8 mouse cellular contexts compared by ENCODE assay signal in the genomic region with DNA sequence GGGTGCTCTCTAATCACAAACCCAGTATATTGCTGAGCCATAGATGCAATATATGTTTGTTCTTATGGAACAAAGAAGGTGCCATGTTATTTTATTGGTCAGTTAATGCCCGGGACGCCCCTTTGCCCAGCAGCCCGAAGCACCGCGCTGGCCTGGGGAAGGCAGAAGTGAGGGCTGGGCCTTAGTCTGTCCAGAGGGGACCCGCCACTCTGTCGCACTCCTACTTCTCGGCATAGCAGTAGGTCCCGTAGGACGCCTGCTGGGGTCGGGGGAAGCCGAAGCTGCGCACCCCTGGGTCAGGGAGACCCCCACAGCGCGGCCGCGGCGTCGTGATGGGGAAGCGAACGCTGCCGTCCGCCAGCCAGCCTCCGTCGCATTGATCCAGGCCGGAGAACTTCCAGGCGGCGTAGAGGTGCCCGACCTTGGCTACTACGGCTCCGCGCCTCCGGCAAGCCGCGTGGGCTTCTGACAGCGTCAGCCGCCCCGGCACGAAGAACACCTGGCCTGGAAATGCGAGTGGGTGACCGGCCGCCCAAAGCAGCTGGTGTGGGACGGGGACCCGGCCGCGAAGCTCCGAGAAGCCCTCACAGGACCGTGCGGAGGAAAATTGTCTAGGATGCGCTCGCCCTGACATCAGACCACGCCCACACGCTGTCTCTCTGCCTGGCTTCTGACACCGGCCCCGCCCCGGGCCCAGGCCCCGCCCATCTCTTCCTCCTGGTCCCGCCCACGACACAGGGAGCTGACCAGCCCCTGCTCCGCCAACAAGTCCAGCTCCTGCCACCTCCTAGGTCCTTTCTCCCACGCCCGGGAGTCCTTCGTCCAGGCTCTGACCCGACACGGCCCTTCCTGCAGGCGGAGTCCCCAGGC. TPM values are rescaled to one million over a fixed set of nuclear protein-coding genes. Genes with fewer than 3 reads are reported as not detected.
A peak's percentile ranks its signal among the peaks of the same experiment; 100 is the strongest.
DNase-seq lines count a peak whose midpoint lies in the region; ATAC-seq and TF ChIP-seq lines count a peak whose summit lies in the region.

No protein-coding gene starts in this region.

- no peak for TF ChIP-seq POLR2A in CH12.LX (IDR thresholded peaks at IDR 0.05; ENCODE audit: low read depth, low read length)

- in situ Hi-C loops in CH12.LX (cut with MboI; ENCODE audit: low pct_ligation_motif_present, low pct_unique_long_range_greater_than_20kb, low sequenced_read_pairs), result loop anchor here (5.0 kb wide), 1 partner anchor 60 kb away; a partner anchor contains a TSS

- H3K9me3 ChIP-seq in CH12.LX (replicated peaks; ENCODE audit: low read length), result peaks cover 20% of the 10 kb centered on the region
- H3K9me3 ChIP-seq in forebrain, embryonic 12.5 days, result no peaks in the 10 kb centered on the region
- no peaks in the 10 kb centered on the region for H3K9me3 ChIP-seq in liver, embryonic 14.5 days (ENCODE audit: control insufficient read depth, low read length)
- H3K9me3 ChIP-seq in neural tube, embryonic 11.5 days (ENCODE audit: control insufficient read depth, low read length), result no peaks in the 10 kb centered on the region
- H3K9me3 ChIP-seq in stomach, embryonic 15.5 days, result no peaks in the 10 kb centered on the region

- H3K79me2 ChIP-seq in CH12.LX (replicated peaks; ENCODE audit: control insufficient read depth, extremely low read depth, insufficient read depth, poor library complexity, severe bottlenecking), result no peaks in the 10 kb centered on the region

- no peak for TF ChIP-seq CTCF in CH12.LX (conservative IDR thresholded peaks at IDR 0.05 in 1 of 2, IDR thresholded peaks at IDR 0.05 in 1 of 2; ENCODE audit: low read depth in 2 of 2, low read length in 2 of 2)
- no peak for TF ChIP-seq CTCF in liver, embryonic 14.5 days (IDR thresholded peaks at IDR 0.05; ENCODE audit: low read depth)

- dilution Hi-C loops in CH12.LX (cut with MboI; ENCODE audit: extremely low pct_ligation_motif_present, extremely low pct_unique_long_range_greater_than_20kb, low sequenced_read_pairs), result no loop called here

- H3K4me2 ChIP-seq in CH12.LX (ENCODE audit: insufficient read depth, low read depth, poor library complexity, severe bottlenecking), result peak overlapping the region; percentile 82
- H3K4me2 ChIP-seq in forebrain, embryonic 12.5 days, result peak overlapping the region; percentile 96
- H3K4me2 ChIP-seq in liver, embryonic 14.5 days (ENCODE audit: low read depth), result peak overlapping the region; percentile 70
- H3K4me2 ChIP-seq in neural tube, embryonic 11.5 days (ENCODE audit: low read depth), result peak overlapping the region; percentile 95
- peak overlapping the region; percentile 100 for H3K4me2 ChIP-seq in stomach, embryonic 15.5 days

- H3K27me3 ChIP-seq in CH12.LX (replicated peaks), result peaks cover 84% of the 10 kb centered on the region
- peaks cover 84% of the 10 kb centered on the region for H3K27me3 ChIP-seq in forebrain, embryonic 12.5 days
- H3K27me3 ChIP-seq in liver, embryonic 14.5 days (ENCODE audit: control insufficient read depth, insufficient read depth, low read length), result peaks cover 66% of the 10 kb centered on the region
- peaks cover 57% of the 10 kb centered on the region for H3K27me3 ChIP-seq in neural tube, embryonic 11.5 days (ENCODE audit: control insufficient read depth, insufficient read depth, low read length)
- peaks cover 63% of the 10 kb centered on the region for H3K27me3 ChIP-seq in stomach, embryonic 15.5 days (replicated peaks)

- H3K4me3 ChIP-seq in CH12.LX (replicated peaks in 1 of 3; ENCODE audit: low read depth in 2 of 3, low read length in 2 of 3, poor library complexity in 1 of 3), result peak overlapping the region in 1 of 3 experiments; percentile 55
- peak overlapping the region; percentile 45 for H3K4me3 ChIP-seq in forebrain, embryonic 12.5 days (replicated peaks)
- peak overlapping the region; percentile 26 to 44 for H3K4me3 ChIP-seq in liver, embryonic 14.5 days (ENCODE audit: insufficient read depth in 1 of 2, low read depth in 2 of 2, low read length in 2 of 2)
- peak overlapping the region; percentile 53 for H3K4me3 ChIP-seq in neural tube, embryonic 11.5 days (ENCODE audit: low read depth, low read length)
- H3K4me3 ChIP-seq in stomach, embryonic 15.5 days (replicated peaks), result peak overlapping the region; percentile 54

- intact Hi-C loops in heart, postnatal 10 days (cut with DNase I), result no loop called here

- no peaks in the 10 kb centered on the region for H3K36me3 ChIP-seq in CH12.LX (replicated peaks in 1 of 2; ENCODE audit: control insufficient read depth in 1 of 2, insufficient read depth in 1 of 2, low read length in 1 of 2)
- no peaks in the 10 kb centered on the region for H3K36me3 ChIP-seq in forebrain, embryonic 12.5 days (replicated peaks)
- no peaks in the 10 kb centered on the region for H3K36me3 ChIP-seq in liver, embryonic 14.5 days (replicated peaks; ENCODE audit: control insufficient read depth, insufficient read depth, low read depth)
- no peaks in the 10 kb centered on the region for H3K36me3 ChIP-seq in neural tube, embryonic 11.5 days (ENCODE audit: control insufficient read depth, insufficient read depth, low read length)
- H3K36me3 ChIP-seq in stomach, embryonic 15.5 days, result no peaks in the 10 kb centered on the region

- peaks cover 12 to 18% of the 10 kb centered on the region in 2 experiments; a peak in 3 of 4 replicates for H3K4me1 ChIP-seq in CH12.LX (ENCODE audit: control insufficient read depth in 1 of 2, insufficient read depth in 2 of 2)
- peaks cover 21% of the 10 kb centered on the region for H3K4me1 ChIP-seq in forebrain, embryonic 12.5 days
- no peaks in the 10 kb centered on the region for H3K4me1 ChIP-seq in liver, embryonic 14.5 days (replicated peaks; ENCODE audit: control insufficient read depth in 2 of 2, insufficient read depth in 2 of 2, low read length in 1 of 2)
- H3K4me1 ChIP-seq in neural tube, embryonic 11.5 days (ENCODE audit: control insufficient read depth, insufficient read depth, low read length), result peaks cover 16% of the 10 kb centered on the region
- H3K4me1 ChIP-seq in stomach, embryonic 15.5 days, result peaks cover 16% of the 10 kb centered on the region

- no peak overlapping the region for H3K9ac ChIP-seq in CH12.LX (ENCODE audit: insufficient read depth, low read depth)
- H3K9ac ChIP-seq in forebrain, embryonic 12.5 days, result peak overlapping the region; percentile 54
- H3K9ac ChIP-seq in liver, embryonic 14.5 days (replicated peaks), result no peak overlapping the region
- H3K9ac ChIP-seq in neural tube, embryonic 11.5 days (ENCODE audit: low read length), result peak overlapping the region; percentile 31
- H3K9ac ChIP-seq in stomach, embryonic 15.5 days, result peak overlapping the region; percentile 32; the same call in 1 of the 2 replicates

- ATAC-seq in cerebellum, adult (ENCODE audit: insufficient number of reproducible peaks, low FRiP score, low TSS enrichment), result peak; percentile 89
- peak; percentile 92 for ATAC-seq in forebrain, embryonic 12.5 days (ENCODE audit: low FRiP score)
- peak; percentile 76 for ATAC-seq in liver, embryonic 14.5 days (ENCODE audit: insufficient read depth)
- ATAC-seq in neural tube, embryonic 11.5 days (ENCODE audit: insufficient read depth, low FRiP score, low TSS enrichment), result peak; percentile 90
- ATAC-seq in stomach, embryonic 15.5 days (ENCODE audit: insufficient read depth, low FRiP score, low read depth), result peak; percentile 90

- DNase-seq in CH12.LX (ENCODE audit: extremely low read depth), result peak; percentile 43
- DNase-seq in heart, postnatal 10 days, result peak; percentile 87 to 90
- peak; percentile 94 to 96 for DNase-seq in kidney, postnatal 4 days
- DNase-seq in liver, embryonic 14.5 days (ENCODE audit: low read depth in 3 of 3, low spot score in 3 of 3), result peak; percentile 56 to 70 (median 60)
- peak; percentile 92 for DNase-seq in neural tube, embryonic 11.5 days (ENCODE audit: low spot score)

- no peak overlapping the region for H3K27ac ChIP-seq in CH12.LX (ENCODE audit: insufficient read depth, low read depth)
- no peak overlapping the region for H3K27ac ChIP-seq in forebrain, embryonic 12.5 days
- no peak overlapping the region for H3K27ac ChIP-seq in liver, embryonic 14.5 days
- no peak overlapping the region for H3K27ac ChIP-seq in neural tube, embryonic 11.5 days (ENCODE audit: low read depth, low read length)
- H3K27ac ChIP-seq in stomach, embryonic 15.5 days, result no peak overlapping the region

- under 1% methylated on average over 66 of the region's 66 CpGs for WGBS in forebrain, embryonic 12.5 days
- 2% methylated on average over 66 of the region's 66 CpGs for WGBS in liver, embryonic 14.5 days (ENCODE audit: insufficient replicate concordance)
- under 1% methylated on average over 65 of the region's 66 CpGs for WGBS in neural tube, embryonic 11.5 days
- 2% methylated on average over 62 of the region's 66 CpGs for WGBS in stomach, embryonic 15.5 days

- no peak for TF ChIP-seq EP300 in CH12.LX (IDR thresholded peaks at IDR 0.05; ENCODE audit: low read length)
- TF ChIP-seq EP300 in liver, embryonic 14.5 days (IDR thresholded peaks at IDR 0.05; ENCODE audit: low read depth), result no peak

- TF ChIP-seq RAD21 in CH12.LX (IDR thresholded peaks at IDR 0.05; ENCODE audit: low read depth, low read length), result no peak

RNA-seq across cellular contexts. Expression of a gene that starts 4.8 kb away (rescaled TPM):
- total RNA-seq in CH12.LX (2012; rRNA removed) (not detected in 2 replicates), CH12.LX (2014; rRNA removed) (not detected in 2 replicates)
- not detected in 2 replicates for polyA plus RNA-seq in CH12.LX (2012; ENCODE audit: insufficient read length, low read depth)
- polyA plus RNA-seq in forebrain, embryonic 12.5 days (2016; fragmentation: Nextera tagmentation; extraction: Ambion mirVana), result not detected in 2 replicates
- total RNA-seq in heart, postnatal 10 days (2021), result not detected
- polyA plus RNA-seq in liver, embryonic 14.5 days (2012; rRNA removed), result not detected in 2 replicates
- not detected in 2 replicates for polyA plus RNA-seq in liver, embryonic 14.5 days (2014; fragmentation: Nextera tagmentation; extraction: Ambion mirVana)
- 0.14 TPM in 1 of 2 replicates, not detected in the other for polyA plus RNA-seq in neural tube, embryonic 11.5 days (2014; fragmentation: Nextera tagmentation; extraction: Ambion mirVana)
- 0.18 TPM in 1 of 2 replicates, not detected in the other for polyA plus RNA-seq in stomach, embryonic 15.5 days (2015; fragmentation: Nextera tagmentation; extraction: Ambion mirVana)

RNA-seq across cellular contexts. Expression of a gene that starts 20.4 kb away (rescaled TPM):
- 49.1 and 64.2 TPM in 2 replicates for total RNA-seq in CH12.LX (2012; rRNA removed)
- total RNA-seq in CH12.LX (2014; rRNA removed), result 20.3 and 21.6 TPM in 2 replicates
- polyA plus RNA-seq in CH12.LX (2012; ENCODE audit: insufficient read length, low read depth), result 128 and 182 TPM in 2 replicates
- polyA plus RNA-seq in forebrain, embryonic 12.5 days (2016; fragmentation: Nextera tagmentation; extraction: Ambion mirVana), result 31.4 and 32.0 TPM in 2 replicates
- total RNA-seq in heart, postnatal 10 days (2021), result 1 to 10 TPM; 7.2 to 8.4 TPM
- polyA plus RNA-seq in liver, embryonic 14.5 days (2012; rRNA removed), result 5.4 and 11.5 TPM in 2 replicates
- 19.0 and 22.2 TPM in 2 replicates for polyA plus RNA-seq in liver, embryonic 14.5 days (2014; fragmentation: Nextera tagmentation; extraction: Ambion mirVana)
- 32.5 and 34.2 TPM in 2 replicates for polyA plus RNA-seq in neural tube, embryonic 11.5 days (2014; fragmentation: Nextera tagmentation; extraction: Ambion mirVana)
- polyA plus RNA-seq in stomach, embryonic 15.5 days (2015; fragmentation: Nextera tagmentation; extraction: Ambion mirVana), result 33.7 and 35.0 TPM in 2 replicates

RNA-seq across cellular contexts. Expression of a gene that starts 22.5 kb away (rescaled TPM):
- total RNA-seq in CH12.LX (2012; rRNA removed), result 0.04 TPM in 1 of 2 replicates, not detected in the other
- not detected in 2 replicates for total RNA-seq in CH12.LX (2014; rRNA removed)
- polyA plus RNA-seq in CH12.LX (2012; ENCODE audit: insufficient read length, low read depth), result not detected in 2 replicates
- polyA plus RNA-seq in forebrain, embryonic 12.5 days (2016; fragmentation: Nextera tagmentation; extraction: Ambion mirVana), result 1.7 and 3.6 TPM in 2 replicates
- total RNA-seq in heart, postnatal 10 days (2021), result under 1 TPM in 1 of 2 experiments, not detected in 1; 0.17 TPM
- polyA plus RNA-seq in liver, embryonic 14.5 days (2012; rRNA removed), result 0.08 TPM in 1 of 2 replicates, not detected in the other
- polyA plus RNA-seq in liver, embryonic 14.5 days (2014; fragmentation: Nextera tagmentation; extraction: Ambion mirVana), result not detected in 2 replicates
- polyA plus RNA-seq in neural tube, embryonic 11.5 days (2014; fragmentation: Nextera tagmentation; extraction: Ambion mirVana), result 0.31 and 0.72 TPM in 2 replicates
- 0.17 and 0.23 TPM in 2 replicates for polyA plus RNA-seq in stomach, embryonic 15.5 days (2015; fragmentation: Nextera tagmentation; extraction: Ambion mirVana)

RNA-seq across cellular contexts. Expression of a gene that starts 35.7 kb away (rescaled TPM):
- total RNA-seq in CH12.LX (2012; rRNA removed), result 98.1 and 124 TPM in 2 replicates
- 65.6 and 71.0 TPM in 2 replicates for total RNA-seq in CH12.LX (2014; rRNA removed)
- 80.5 and 91.3 TPM in 2 replicates for polyA plus RNA-seq in CH12.LX (2012; ENCODE audit: insufficient read length, low read depth)
- polyA plus RNA-seq in forebrain, embryonic 12.5 days (2016; fragmentation: Nextera tagmentation; extraction: Ambion mirVana), result 121 and 132 TPM in 2 replicates
- 10 to 100 TPM; 76.5 to 86.4 TPM for total RNA-seq in heart, postnatal 10 days (2021)
- 25.0 and 26.1 TPM in 2 replicates for polyA plus RNA-seq in liver, embryonic 14.5 days (2012; rRNA removed)
- polyA plus RNA-seq in liver, embryonic 14.5 days (2014; fragmentation: Nextera tagmentation; extraction: Ambion mirVana), result 59.6 and 67.7 TPM in 2 replicates
- 127 and 131 TPM in 2 replicates for polyA plus RNA-seq in neural tube, embryonic 11.5 days (2014; fragmentation: Nextera tagmentation; extraction: Ambion mirVana)
- polyA plus RNA-seq in stomach, embryonic 15.5 days (2015; fragmentation: Nextera tagmentation; extraction: Ambion mirVana), result 156 and 163 TPM in 2 replicates

RNA-seq across cellular contexts. Expression of a gene that starts 51.7 kb away (rescaled TPM):
- total RNA-seq in CH12.LX (2012; rRNA removed), result 0.04 TPM in 2 replicates
- total RNA-seq in CH12.LX (2014; rRNA removed), result 0.04 TPM in 1 of 2 replicates, not detected in the other
- polyA plus RNA-seq in CH12.LX (2012; ENCODE audit: insufficient read length, low read depth), result 0.04 TPM in 2 replicates
- 148 and 162 TPM in 2 replicates for polyA plus RNA-seq in forebrain, embryonic 12.5 days (2016; fragmentation: Nextera tagmentation; extraction: Ambion mirVana)
- 10 to 100 TPM; 56.4 to 62.4 TPM for total RNA-seq in heart, postnatal 10 days (2021)
- polyA plus RNA-seq in liver, embryonic 14.5 days (2012; rRNA removed), result 0.78 and 1.1 TPM in 2 replicates
- polyA plus RNA-seq in liver, embryonic 14.5 days (2014; fragmentation: Nextera tagmentation; extraction: Ambion mirVana), result 0.80 and 0.83 TPM in 2 replicates
- 59.5 and 60.2 TPM in 2 replicates for polyA plus RNA-seq in neural tube, embryonic 11.5 days (2014; fragmentation: Nextera tagmentation; extraction: Ambion mirVana)
- 18.6 and 19.1 TPM in 2 replicates for polyA plus RNA-seq in stomach, embryonic 15.5 days (2015; fragmentation: Nextera tagmentation; extraction: Ambion mirVana)

Comparison
In these comparisons a context has a peak if more than half of its experiments do, and no peak if none do; other contexts are left out.
1. DNase-seq: peak in every context shown above with its lines; median percentile 95 in kidney, postnatal 4 days; 92 in neural tube, embryonic 11.5 days; 88 in heart, postnatal 10 days; 60 in liver, embryonic 14.5 days; 43 in CH12.LX.
2. H3K9ac ChIP-seq: peak in forebrain, embryonic 12.5 days (single experiment), neural tube, embryonic 11.5 days (single experiment) and stomach, embryonic 15.5 days (single experiment); none in CH12.LX (single experiment) and liver, embryonic 14.5 days (single experiment).
3. Peak in every context shown above with its lines, with median percentiles within 50 percentile points of each other: H3K4me2 ChIP-seq and ATAC-seq.